Mouse (Mus musculus) embryonic fibroblast, embryonic 13.5 days (primary cell): ENCODE results near the gene Trim10.

Experiments
- CTCF ChIP-seq: IDR thresholded peaks from 2 replicates; pipeline ENCODE4 v1.5.1; 2011; ENCODE audit warnings: mild to moderate bottlenecking, control low read depth, low read length, moderate library complexity, borderline replicate concordance; ENCODE audit not compliant: insufficient read depth
- POLR2A ChIP-seq: IDR thresholded peaks from 2 replicates; pipeline ENCODE4 v1.6.1; 2011; ENCODE audit warnings: low read depth, mild to moderate bottlenecking, control low read depth, low read length, moderate library complexity

- TF ChIP-seq CTCF (no peak), POLR2A (no peak)
Measured at GRCm38 (mm10) chr17:36885132-36885790, 15.9 kb downstream of the Trim10 start.
